Mouse (Mus musculus): ENCODE results near the gene Tbxas1.

The Tbxas1 gene

DNA sequence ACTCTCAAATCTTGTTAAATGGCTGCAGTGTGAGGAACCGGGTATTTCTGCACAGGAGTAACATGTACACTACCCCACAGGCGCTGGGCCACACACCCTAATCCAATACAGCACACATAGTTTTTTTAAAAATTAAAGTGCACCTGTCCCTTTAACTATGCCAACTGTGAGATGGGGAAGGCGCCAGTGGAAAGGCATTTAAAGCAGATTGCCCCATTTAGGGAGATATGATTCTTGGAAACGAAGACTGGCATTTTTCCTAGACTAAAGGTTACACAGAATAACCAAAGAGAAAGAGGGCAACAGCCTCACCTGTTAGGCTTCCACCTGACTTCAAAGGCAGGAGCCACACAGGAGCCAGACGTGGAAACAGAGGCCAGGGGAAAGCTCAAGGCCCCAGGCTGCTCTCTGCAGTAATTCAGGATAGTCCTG is 21.6 kb upstream of the Tbxas1 start:
- no peak for DNase-seq (ENCODE audit: low read depth in 1 of 2, low spot score in 2 of 2)

DNA sequence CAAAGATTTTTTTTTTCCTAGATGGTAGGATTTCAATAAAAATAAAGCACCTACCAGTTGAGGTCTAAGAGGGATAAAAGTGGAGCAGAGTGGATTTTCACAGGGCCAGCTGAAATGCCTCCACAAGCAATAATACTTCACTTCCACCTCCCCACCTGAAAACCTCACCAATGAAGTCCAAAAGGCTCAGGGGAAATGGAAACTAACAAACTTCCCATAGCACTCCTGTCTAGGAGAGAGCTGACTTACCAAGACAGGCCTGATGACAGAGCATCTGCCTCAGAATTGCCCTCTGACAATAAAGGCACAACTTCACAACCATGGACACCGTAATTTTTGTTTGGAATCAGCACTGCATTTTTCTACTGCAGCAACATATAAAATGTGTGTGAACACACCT is 15.4 kb upstream of the Tbxas1 start:
- DNase-seq (ENCODE audit: low read depth in 1 of 2, low spot score in 2 of 2): no peak

DNA sequence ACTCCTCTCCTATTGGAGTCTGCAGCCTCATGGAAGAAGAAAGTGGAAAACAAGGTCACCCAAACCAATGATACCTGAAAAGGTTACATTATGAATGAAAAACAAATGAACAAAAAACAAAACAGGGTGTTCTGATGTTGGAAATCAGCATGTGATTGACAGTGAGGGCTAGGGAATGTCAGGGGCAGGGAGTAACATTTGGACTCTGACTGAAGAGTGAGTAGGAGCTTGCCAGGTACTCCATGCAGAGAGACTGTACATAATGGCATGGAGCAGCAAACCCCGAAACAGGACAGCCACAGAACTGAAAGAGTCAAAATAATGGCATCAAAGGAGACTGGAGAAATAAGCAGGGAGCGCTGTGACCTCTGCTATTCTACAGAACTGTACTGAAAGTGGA is 14.9 kb upstream of the Tbxas1 start:
- DNase-seq (ENCODE audit: low read depth in 1 of 2, low spot score in 2 of 2): no peak

DNA sequence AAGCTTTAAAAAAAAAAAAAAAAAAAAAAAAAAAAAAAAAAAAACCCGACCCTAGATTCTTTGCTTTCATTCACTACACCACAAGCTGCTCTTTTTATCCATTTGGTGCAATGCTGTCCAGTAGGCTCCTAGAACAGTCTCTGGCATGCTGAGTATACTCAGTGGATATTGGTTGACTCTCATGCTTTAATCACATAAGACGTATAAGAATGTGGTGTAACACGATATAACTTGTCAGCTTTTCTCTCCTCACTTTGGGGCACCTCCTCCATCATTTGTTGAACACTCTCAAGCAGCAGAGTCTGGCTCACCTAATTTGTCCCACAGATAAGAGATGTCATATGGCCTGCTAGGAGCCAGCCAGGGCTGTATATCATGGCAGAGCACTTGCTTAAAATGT is 11.6 kb upstream of the Tbxas1 start:
- no peak for DNase-seq (ENCODE audit: low read depth in 1 of 2, low spot score in 2 of 2)

DNA sequence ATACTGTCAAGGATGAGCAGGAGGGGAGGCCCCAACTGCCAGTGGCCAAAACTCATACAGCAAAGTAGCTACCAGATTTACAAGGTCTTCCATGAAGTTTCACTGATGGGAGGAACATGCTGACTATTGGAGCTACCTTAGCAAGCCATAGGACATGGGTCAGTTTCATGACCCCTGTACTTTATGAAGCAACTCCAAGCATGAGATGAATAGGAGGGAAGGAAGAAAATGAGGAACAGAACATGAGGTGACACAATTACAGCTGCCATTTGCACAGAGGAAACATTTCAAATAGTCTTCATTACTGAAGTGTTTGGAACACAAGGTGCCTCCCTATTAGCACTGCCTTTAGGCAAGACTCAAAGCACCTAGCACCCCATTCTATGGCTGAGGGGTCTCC is 9.4 kb upstream of the Tbxas1 start:
- no peak for DNase-seq (ENCODE audit: low read depth in 1 of 2, low spot score in 2 of 2)

DNA sequence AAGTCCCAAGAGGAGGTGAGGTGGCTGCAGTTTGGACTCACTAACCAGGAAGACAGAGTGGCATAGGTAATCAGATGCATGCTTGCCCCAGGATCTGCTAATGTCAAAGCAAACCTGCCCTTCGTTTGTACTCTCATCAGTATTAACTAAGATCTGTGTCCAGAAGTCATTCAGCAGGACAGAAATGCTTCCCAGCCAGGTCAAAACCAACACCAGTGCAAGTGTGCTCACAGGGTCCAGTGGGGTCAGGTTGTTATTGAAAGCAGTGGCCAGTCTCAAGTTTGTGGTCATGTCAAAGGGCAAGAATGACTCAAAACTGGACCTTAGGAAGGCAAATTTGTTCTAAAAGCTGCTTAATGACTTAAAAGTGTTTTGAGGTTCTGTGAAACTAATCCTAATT is 8.8 kb upstream of the Tbxas1 start:
- no peak for DNase-seq (ENCODE audit: low read depth in 1 of 2, low spot score in 2 of 2)

DNA sequence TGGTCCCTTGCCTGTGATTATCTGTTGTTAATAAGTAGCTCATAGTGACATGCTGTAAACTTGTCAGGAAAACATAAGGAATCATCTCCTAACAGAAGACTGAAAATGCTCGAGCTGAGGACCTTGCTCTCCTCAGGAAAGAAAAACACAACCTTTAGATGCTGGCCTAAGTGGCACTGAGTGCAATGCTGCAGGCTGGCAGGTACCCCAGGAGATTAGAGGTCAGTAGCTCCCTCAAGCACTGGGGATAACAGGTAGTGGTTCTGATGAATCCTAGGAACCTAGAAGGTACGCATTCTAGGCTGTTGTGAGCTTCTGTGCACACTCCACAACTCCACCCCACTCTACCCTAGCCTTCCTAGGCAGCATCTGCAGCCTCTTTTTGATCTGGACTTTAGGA is 8.4 kb upstream of the Tbxas1 start:
- DNase-seq (ENCODE audit: low read depth in 1 of 2, low spot score in 2 of 2): no peak

DNA sequence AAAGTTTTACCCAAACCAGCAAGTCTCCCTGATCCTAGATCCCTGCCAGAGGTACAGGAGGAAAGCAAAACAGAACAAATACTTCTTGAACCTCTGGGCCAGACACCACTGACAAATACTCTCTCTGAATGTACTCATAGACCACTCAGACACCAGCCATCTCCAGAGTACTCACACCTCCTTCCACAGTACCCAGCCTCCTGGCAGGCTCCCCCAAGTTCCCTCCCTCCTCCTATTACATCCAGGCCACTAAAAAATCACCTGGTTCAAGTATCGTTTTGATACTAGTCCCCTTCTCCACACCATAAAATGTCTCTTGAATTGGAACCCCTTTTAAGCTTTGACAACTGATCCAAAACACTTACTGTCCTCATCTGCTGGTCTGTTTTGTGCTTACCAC is 7.9 kb upstream of the Tbxas1 start:
- no peak for DNase-seq (ENCODE audit: low read depth in 1 of 2, low spot score in 2 of 2)

DNA sequence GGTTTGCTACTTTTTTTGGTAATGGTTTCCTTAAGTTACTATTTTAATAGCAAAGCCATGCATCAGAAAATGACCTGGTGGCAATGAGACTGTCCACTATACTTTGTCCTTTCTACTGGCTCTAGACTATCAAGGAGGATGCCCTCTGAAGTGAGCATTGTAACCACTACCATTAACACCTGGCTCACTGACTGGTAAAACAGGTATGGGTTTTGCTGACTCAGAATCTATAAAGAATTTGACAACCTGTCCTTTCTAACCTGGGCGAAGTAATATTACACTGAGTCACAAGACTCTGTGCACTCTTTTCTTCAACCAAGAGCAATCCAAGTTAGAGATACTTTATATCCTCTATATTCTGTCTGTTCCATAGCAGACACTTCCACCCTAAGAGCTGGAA is 6.2 kb upstream of the Tbxas1 start:
- no peak for DNase-seq (ENCODE audit: low read depth in 1 of 2, low spot score in 2 of 2)

DNA sequence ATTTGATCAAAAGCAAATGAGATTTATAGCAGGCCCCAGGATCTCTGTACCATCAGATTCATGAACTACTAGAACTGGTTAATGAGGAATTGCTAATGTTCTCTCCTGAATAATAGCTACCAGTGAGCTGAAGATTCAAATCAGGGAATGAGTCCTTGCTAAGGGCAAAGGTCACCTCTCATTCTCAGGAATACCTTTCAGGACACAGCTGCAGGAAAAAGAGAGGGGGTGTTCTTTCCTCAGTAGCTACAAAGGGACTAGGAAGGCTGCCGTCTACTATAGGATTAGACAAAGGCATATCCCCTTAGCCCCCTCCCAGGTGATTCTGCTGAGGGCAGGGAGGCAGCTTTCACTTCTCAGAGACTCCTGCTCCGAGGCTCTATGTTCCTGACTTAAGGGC is 5.1 kb upstream of the Tbxas1 start:
- no peak for DNase-seq (ENCODE audit: low read depth in 1 of 2, low spot score in 2 of 2)

DNA sequence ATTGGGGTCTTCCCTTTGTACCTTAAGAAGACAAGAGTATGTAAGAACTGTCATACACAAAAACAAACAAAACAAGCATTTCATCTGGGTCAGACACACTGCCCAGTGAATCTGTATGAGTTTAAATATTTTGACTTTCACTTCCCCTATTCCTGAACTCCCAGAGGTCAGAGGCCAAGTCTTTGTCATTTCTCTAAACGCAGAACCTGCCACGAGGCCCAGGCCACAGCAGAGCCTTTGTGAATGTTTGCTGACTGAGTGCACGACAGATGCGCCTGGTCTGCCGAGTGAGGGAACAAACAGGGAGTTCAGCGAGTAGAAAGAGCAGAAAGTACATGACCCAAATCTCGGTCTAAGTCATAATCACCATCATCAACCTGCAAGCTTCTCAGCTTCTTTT is 4.2 kb upstream of the Tbxas1 start:
- DNase-seq (ENCODE audit: low read depth in 1 of 2, low spot score in 2 of 2): peak; percentile 26 to 51

DNA sequence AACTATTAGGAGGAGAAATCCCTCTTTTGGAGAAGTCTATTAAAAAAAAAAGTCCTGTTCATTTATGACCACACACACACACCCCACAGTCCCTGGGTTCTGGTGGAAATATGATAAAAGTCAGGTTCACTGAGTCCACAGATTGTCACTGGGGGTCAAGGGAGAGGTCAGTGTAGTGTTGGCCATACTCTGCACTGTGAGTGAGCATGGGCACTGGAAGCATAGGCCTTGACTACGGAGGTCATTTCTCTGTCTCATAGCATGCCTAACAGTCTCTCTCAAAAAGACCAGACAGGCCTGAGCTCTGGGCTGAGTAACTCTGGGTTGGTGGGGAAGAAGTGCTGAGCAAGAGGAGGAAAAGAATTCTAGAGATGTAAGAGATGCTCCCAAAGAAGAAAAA is 1.9 kb upstream of the Tbxas1 start:
- no peak for DNase-seq (ENCODE audit: low read depth in 1 of 2, low spot score in 2 of 2)

DNA sequence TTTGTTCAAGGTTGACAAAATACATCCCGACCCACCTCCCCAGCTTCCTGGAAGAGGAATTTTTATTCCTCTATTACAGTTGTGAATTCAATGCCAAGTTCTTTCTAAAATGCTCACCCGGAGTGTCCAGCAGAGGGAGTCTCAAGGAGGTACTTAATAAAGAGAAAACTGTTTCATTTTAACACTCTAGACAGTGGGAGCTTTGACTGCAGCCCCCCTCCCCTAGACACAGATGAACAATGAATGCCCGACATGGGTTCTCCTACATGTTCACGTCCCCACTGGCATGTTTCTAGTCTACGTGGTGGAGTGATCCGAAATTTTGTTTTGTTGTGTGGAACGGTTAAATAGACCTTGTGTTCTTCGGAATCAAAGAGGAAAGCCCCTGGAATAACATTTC is 1.2 kb upstream of the Tbxas1 start:
- no peak for DNase-seq (ENCODE audit: low read depth in 1 of 2, low spot score in 2 of 2)

DNA sequence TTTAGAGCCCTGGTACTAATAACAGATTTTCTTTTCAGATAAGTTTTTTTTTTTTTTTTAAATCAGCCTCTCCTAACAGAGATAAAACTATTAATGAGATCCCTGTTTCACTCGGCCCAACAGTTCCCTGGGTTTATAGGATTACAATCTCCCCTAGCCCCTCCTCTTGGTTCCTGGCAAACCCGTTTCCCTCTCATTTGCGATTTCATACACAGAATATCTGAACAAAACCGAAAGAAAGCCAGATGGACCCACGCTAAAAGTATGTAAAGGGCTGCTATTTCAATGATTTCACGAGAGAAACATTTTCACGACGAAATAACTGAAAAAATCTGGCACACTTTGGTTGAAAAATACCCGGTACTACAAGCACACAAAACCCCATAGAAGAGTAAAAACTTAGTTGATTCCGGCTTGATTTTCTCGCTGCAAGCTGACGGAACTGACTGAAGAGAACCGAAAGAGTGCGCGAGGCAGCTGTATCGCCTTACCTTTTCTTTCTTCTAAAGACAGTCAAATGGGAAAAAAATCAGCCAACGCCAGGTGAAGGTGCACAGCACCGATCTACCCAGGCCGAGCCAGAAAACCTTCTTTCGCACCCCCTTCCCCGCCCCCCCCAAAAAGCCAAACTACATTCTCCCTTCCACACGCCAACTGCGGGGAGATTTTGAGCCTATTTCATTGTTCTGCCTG is 493 bp upstream of the Tbxas1 start:
- DNase-seq (ENCODE audit: low read depth in 1 of 2, low spot score in 2 of 2): no peak

DNA sequence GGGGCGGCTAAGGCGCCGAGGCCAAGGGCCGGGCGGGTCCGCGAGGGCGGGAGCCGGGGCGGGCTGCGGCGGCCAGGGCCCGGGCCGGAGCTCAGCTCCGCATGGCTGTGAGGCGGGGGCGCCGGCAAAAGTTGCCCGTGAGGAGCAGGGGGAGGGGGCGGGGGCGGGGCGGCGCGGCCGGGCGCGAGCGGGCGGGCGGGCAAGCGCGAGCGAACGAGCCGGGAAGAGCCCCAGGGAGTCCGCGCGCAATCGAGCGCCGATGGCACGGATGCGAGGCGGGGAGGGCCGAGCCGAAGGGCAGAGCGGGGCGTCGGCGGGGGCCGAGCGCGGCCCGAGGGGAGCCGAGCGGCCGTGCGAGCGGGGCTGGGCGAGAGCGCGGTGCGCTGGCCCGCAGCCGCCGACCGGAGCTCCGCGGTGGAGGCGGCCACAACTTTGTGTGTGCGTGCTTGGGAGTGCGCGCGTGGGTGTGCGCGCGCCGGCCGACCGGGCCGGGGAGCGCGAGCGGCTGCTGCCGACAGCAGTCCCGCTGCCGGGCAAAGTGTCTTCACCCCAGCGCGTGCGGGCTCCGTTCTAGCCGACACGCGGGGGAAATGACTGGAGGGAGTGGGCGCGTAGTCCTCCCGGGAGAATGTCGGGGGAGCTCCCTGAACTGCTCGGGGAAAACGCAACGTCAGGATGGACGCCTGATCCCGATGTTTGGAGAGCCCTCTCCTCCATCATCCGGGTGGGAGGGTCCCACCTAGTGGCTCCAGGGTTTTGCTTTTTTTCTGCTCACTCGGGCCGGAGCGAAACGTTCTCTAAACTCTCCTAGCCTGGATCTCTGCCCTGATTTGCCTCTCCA is 1.1 kb downstream of the Tbxas1 start, which contains the start of gene Hipk2:
Gene Hipk2 (minus strand): TSS at position 95 of the 841 bp plus-strand sequence.
- peak in 1 of 2 experiments; percentile 64 for DNase-seq (ENCODE audit: low read depth in 1 of 2, low spot score in 2 of 2)

DNA sequence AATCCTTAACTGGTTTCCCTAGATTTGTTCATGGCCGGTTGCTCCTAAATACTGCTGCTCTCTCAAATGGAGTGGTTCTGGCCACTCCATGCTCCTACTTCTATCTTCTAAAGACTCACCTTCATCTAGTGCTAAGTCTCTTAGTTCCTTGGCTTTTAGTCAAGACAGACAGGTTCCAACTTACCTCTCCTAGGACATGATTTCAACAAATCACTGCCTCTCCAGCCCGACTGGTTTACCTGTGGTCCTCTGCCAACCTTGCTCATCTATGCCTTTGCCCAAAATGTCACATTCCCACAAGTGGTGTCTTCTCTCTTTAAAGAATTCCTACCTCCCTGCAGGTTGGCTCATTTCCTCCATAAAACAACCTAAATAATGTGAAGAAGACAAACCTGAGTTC is 2.5 kb downstream of the Tbxas1 start:
- no peak for DNase-seq (ENCODE audit: low read depth in 1 of 2, low spot score in 2 of 2)

DNA sequence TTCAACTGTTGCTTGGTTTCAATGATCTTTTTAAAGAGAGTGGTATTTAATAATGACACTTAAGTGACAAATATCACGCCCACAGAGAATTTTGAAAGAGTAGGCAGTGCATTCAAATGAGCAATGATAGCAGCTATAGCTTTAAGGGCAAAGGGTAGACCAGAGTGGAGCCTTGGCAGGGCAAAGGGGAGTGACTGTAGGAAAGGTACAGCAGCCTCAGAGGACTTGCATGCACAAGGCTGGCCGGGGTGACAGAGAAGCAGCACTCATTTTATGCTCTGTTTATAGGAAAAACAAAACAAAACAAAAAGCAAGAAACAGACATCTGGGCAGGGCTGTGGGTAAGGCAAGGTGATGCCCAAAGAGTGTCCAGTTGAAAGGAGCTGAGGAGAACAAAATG is 6.3 kb downstream of the Tbxas1 start:
- DNase-seq (ENCODE audit: low read depth in 1 of 2, low spot score in 2 of 2): no peak

DNA sequence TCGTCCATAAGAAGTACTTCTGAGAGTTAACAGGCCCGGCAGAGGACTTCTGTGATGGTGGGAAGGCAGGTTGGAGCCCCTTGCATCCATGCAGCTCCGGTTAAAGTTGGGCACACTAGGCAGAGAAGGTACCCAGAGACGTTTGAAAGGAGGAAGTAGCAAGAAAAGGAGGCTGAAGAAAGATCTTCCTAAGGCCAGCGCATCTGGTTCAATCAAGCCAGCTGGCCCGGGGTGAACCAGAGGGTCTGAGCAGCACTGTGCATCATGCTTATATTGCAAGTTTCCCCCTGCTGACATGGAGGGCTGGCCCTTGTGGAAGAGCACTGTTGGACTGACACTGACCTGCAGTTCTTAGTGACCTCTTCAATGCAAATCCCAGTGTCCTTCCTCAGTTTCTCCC is 6.8 kb downstream of the Tbxas1 start:
- no peak for DNase-seq (ENCODE audit: low read depth in 1 of 2, low spot score in 2 of 2)

DNA sequence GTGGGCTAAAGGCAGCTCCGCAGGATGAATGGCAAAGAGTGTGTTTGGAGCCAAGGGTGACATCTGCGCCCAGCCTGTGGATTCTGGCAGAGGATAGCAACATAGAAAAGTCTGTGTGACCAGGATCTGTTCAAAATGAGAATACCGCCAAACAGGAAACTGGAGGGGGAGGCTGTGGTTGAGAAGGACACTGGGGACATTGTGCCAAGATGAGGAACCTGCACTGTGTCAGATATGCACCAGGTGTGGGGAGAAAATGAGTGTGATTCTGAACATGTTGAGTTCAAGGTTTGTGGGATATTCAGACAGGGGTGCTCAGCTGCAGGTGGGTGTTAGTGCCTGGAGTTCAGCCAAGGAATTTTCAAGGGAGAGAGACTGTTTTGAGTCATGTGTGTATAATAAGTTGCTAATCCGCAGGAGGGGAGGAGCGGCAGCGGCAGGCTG is 7.5 kb downstream of the Tbxas1 start:
- no peak for DNase-seq (ENCODE audit: low read depth in 1 of 2, low spot score in 2 of 2)

DNA sequence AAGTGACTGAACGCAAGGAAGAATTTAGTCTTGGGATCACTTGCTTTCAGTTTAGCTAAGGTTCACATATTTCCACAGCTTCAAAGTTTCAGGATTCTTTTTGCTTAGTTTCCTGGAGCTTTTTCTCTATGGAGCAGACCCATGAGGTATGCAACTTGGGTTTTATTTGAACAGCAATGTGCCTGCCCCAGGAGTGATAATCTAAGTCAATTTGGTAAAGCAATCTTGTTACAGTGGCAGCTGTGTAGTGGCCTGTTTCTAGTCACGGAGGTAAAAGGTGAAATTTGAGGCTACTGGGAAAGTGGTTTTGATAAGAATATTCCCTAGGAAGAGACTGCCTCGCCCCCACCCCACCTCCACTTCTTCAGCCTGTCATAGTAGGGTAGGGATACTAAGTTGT is 9.3 kb downstream of the Tbxas1 start:
- no peak for DNase-seq (ENCODE audit: low read depth in 1 of 2, low spot score in 2 of 2)

DNA sequence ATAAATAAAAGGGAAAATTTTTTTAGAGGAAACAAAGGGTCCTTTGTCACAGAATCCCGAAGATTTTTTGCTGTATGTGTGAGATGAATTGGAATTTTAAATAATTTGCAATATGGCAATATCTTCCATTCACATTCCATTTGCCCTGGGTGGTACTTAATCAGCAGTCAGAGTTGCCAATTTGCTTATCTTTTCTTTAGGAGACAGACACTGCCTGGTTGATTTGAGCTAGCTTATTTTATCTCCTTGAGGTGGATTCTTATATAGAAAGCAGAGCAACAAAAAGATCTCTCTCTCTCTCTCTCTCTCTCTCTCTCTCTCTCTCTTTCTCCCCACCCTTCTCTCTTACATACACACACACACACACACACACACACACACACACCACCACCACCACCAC is 9.9 kb downstream of the Tbxas1 start:
- DNase-seq (ENCODE audit: low read depth in 1 of 2, low spot score in 2 of 2): no peak

DNA sequence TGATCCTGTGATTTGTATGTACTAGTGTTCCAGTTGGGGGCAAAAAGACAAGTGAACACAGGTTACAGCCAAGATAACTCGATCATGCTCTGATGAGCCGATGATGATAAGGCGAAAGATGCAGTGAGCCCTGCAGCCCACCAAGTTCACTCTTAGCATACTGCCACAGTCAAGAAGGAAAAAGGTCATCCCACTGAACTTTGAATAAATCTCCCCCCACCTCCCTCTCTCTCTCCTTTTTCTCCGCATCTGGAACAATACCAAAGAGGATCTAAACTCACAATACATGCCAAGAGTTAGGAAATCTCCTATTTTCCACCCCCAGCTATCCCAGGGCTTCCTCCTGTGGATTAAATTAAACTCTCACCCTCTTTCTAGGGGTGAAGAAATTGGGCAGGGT is 12.2 kb downstream of the Tbxas1 start:
- DNase-seq (ENCODE audit: low read depth in 1 of 2, low spot score in 2 of 2): no peak

DNA sequence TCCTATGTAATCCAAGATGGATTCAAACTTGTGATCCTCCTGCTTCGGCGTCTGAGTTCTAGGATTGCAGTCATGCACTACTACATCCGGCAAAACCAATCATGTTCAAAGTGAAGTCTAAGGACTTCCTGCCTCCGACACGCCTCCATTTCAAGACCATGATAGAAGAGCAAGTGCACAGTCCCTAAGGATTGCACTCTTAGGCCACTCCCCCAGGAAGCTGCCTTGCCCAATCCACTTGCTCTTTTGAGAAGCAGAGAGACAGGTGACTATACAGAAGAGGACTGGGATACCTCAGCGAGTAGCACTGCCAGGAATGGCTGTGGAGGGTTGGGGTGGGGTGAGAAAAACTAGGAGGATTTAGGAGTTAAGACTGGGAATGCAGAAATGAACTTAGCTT is 14.0 kb downstream of the Tbxas1 start:
- DNase-seq (ENCODE audit: low read depth in 1 of 2, low spot score in 2 of 2): no peak
